Mouse (Mus musculus) liver, embryonic 18 days (tissue): ENCODE data around the gene Maml2. TPM values are rescaled to one million over a fixed set of nuclear protein-coding genes. Genes with fewer than 3 reads are reported as not detected.

ENCODE experiments used
- polyA plus RNA-seq: library from polyadenylated mRNA; depleted of rRNA; stranded (reverse); fragments of >200 nt; gene quantifications from 2 replicates; pipeline ENCODE4 v1.2.3, GENCODE M21; 2012; rRNA removed

Gene Maml2
- 1.2 TPM in 2 replicates for polyA plus RNA-seq

DNA sequence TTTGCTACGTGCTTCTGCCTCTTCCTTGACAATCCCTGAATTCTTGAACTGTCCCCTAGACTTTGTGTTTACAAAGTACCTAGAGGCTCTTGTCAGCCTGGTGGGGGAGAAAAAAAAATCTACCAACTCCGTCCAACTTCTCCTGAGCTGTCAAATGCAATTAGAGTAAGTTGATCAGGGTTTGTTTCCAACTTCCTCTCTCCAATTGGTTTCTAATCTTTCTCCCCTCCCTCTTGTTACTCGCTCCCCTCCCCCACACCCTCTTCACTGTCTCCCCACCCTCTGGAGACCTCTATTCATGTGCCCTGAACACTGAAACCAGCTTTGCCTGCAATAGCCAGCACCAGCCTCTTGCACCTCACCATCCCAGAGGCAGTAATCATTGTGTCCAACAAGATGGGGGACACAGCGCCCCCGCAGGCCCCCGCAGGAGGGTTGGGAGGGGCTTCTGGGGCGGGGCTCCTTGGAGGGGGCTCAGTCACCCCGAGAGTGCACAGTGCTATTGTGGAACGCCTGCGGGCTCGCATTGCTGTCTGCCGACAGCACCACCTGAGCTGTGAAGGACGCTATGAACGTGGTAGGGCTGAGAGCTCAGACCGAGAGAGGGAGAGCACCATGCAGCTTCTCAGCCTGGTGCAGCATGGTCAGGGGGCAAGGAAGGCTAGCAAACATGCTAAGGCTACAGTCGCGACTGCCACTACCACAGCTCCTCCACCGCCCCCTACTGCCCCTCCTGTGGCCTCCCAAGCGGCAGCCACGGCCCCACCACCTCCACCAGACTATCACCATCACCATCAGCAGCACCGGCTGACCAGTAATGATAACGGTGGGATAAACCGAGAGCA lies at the start of gene Maml2:
Gene Maml2, plus strand, starts transcription at position 290 of the 845 bp plus-strand sequence.

DNA sequence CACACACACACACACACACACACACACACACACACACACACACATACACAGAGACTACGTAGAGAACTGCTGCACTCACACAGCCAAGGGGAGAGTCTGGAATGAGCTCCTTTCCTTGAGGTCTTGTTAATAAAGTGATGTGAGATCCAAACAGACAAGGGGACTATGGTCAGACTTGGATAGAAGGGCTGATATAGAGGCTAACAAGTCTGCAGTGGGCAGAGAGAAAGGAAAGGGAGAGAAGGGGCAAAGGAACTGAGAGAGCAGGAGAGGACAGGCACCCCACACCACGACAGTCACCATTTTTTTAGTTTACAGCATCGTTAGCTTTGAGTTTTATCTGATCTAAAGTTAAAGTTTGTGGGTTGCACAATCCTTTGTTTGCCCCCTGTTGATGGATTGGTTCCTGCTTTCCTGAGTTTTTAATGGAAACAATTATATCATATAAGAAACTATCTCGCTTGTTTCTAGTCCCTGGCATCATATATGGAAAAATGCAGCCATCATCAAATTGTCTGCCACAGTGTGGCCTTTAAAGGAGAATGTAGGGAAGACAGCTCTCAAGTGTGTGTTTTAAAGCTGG lies 149.0 kb downstream of the Maml2 start, which contains the start of gene Gm17571:
Gene Gm17571, minus strand, starts transcription at position 51 of the 583 bp plus-strand sequence.

DNA sequence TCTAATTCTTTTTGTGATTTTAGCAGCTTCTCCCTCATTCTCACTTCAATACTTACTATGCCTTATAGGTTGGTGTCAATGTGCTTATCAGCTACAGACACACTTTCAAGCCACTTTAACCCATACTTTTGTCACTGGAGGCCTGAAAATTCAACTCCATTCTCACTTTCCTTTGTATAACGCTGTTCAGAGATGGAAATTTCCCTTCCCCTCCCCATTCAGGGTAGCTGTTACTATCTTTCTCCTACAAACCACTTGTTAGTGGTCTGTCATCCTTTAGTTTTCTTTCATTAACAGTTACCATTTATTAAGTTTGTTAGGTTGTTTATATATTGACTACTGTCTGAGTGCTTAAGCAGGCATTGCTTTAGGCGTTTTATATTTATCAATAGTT lies 450.6 kb downstream of the Maml2 start, which contains the start of gene Mtmr2:
Gene Mtmr2, plus strand, starts transcription at position 7 of the 394 bp plus-strand sequence.

Other genes with a start within 250 kb of the Maml2 start
- gene Jrkl, start 52.1 kb upstream of the Maml2 start, polyA plus RNA-seq: 2.3 TPM in 2 replicates
- gene Ccdc82, start 51.0 kb upstream of the Maml2 start, polyA plus RNA-seq: 8.4 and 8.6 TPM in 2 replicates
- gene Gm17571, start 148.8 kb downstream of the Maml2 start, polyA plus RNA-seq: not detected in 2 replicates